Mouse (Mus musculus) 3134 (cell line): ENCODE measurements around the gene Bhlhe40.
A peak's percentile ranks its signal among the peaks of the same experiment; 100 is the strongest.

Experiments
- DNase-seq: peaks from one replicate; pipeline ENCODE4 v3.0.0-alpha.2; 2011; ENCODE audit warnings: low spot score; ENCODE audit not compliant: insufficient read length; ENCODE audit errors: extremely low read depth

Bhlhe40 gene

DNA sequence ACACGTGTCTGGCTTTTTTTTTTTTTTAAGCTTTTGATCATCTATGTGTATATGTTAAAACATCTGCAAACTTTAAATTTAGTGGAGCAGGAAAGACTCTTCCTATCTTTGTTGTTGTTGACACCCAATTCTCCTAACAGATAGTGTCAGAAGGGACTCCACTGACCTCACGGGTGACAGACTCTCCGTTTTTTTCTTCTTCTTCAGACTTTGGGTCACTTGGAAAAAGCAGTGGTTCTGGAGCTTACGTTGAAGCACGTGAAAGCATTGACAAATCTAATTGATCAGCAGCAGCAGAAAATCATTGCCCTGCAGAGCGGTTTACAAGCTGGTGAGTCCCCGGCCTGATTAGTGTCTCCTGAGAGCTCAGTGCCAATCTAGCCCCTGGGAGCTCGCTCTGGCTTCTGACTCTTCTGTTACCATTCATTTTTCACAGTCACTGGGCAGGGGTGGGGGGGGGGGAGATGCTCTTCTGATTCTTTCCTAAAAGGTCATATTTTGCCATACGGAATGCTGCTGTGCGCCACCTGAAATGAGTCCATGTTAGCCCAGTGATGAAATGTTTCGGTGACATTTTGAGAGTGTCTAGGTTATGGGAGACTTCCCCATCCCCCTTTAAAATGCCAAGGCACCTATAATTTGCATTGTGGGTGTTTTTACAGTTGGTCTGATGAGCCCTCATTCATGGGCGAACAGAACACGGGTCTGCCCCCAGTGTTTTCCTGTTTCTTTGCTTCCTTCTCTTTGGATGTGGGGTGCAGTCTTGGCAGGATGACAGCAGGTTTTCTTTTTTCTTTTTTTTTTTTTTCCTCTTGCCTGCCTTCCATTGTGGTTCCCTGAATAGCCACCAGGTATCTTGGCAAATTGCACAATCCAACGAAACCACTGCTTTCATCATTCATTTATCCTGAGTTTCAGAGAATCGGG, 2.1 kb downstream of the Bhlhe40 start:
- no peak for DNase-seq

- DNase-seq: peak; percentile 14
These were observed 3.1 kb downstream of the Bhlhe40 start for GRCm38 (mm10) chr6:108663241-108664194.

GRCm38 (mm10) chr6:108664533-108665150, 4.2 kb downstream of the Bhlhe40 start:
- DNase-seq: peak; percentile 30

DNA sequence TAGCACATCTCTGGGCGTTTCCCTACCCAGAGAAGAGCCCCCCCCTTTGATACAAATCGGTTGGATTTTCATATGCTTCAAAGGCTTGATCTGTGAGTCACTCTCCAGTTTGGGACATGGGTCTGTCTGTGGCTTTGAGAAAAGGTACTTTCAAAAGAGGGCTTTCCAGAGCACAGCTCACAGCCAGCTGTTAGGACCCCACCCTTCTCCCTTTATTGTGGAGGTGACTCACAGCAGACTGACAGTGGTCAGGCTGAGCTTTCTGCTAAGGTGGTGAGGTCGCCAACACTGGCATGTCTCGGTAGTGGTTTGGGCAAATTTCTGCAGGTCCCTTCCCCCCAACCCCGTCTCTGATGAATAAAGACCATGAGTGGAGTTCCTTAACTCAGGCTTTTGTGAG, 5.2 kb downstream of the Bhlhe40 start:
- peak; percentile 78 for DNase-seq

DNA sequence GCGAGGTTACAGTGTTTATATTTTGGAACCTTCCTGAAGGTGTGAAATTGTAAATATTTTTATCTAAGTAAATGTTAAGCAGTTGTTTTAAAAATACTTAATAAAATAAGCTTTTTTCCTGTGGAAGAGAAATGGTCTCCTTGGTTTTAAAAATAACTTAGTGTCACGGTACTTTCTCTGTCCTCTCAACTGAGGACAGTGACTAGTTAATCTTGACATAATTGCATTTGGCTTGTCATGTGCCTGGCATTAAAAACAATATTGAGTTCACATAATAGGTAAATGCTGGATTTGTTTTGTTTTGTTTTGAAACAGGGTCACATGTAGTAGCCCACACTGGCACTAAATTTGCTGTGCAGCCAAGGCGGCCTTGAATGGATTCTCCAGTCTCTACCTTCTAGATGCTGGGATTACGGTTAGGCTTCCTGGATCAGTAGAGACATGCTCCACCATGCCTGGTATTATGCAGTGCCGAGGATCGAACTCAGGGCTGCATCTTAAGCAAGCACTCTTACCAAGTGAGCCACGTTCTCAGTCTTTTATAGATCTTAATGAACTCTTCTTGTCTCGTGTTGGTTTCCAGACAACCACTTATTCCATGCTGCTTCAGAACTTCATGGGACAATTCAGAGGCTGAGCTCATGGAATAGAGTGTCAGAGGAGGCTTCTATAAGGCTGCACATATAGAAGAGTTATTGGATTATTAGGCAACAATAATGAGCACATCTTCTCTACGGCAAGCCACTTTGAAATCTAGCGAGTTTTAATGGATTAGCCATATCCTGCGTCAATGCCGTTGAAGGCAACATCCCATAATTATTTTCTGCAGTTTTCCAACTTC, 6.4 kb downstream of the Bhlhe40 start:
- no peak for DNase-seq

DNA sequence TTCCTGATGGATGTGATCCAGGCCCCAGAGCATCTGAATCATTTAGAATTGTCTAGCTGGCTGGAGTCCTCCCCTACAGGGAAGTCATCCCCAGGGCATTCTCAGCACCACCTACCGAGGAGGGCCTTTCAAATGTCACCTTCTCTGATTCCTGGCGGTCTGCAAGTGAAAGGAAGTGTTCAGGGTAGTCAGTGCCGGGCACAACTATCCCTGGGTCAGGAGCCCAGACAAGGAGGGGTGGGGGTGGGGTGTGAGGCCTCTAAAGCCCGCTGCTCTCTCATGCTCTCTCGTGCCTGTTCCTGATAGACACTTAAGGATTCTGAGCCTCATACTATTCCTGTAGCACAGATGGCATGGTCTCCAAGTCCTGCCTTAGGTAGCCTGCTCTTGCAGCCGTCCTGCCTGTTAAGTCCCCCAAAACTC, 7.2 kb downstream of the Bhlhe40 start:
- peak; percentile 74 for DNase-seq

DNA sequence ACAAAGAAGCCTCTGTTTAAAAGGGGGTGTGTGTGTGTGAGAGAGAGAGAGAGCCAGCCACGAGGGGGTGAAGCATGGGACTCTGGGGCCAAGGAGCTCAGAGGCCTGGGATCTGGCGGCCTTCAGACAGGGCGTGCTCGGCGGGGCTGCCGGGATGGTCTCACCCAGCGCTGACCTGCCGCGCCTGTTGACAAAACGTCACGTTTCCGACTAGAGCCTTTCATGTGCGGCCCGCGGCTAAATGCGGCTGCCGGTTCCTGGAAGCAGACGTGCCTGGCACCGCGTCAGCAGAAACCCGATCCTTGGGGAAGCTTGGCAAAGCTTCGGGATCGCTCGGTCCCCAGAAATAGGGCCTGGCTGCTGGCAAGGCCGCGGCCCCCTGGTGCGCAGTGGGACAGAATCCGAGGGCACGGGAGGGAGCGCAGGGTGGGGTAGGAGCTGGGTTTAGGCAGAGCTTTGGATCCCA, 7.9 kb downstream of the Bhlhe40 start:
- DNase-seq: peak; percentile 94

- DNase-seq: no peak
These were observed 9.8 kb downstream of the Bhlhe40 start for GRCm38 (mm10) chr6:108670276-108670675.

DNA sequence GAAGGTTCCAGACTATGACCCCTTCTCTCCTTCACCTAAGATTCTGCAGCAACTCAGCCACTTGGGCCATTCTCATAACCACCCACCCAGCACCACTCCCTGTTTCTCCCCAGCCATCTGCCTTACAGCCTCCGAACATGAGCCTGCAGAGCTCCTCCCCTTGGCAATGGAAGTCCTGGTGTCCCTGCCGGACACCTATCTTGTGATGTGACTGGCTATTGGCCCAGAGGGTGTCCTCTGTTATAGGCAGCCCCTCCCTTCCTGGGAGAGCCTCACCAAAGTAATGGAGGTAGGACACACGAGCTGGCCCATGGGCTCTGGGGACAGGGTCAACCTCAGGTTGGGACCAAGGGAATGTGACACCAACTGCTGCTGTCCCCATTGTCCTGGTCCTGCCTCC, 10.4 kb downstream of the Bhlhe40 start:
- DNase-seq: no peak

DNA sequence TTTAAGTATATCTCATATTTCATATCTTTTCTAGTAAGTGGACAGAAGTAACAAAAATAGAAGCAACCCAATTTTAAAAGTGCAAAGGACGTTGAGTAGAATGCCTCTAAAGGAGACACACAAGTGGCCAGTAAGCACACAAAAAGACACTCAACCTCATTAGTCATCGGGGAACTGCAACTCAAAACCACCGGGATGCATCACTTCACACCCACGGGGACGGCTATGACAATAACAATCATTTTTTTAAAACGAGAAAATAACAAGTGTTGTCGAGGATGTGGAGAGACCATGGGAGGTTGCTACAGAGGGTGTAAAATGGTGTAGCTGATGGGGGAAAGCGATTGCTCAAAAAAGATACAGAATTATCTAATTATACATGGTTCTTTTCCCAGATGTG, 11.7 kb downstream of the Bhlhe40 start:
- DNase-seq: no peak

DNA sequence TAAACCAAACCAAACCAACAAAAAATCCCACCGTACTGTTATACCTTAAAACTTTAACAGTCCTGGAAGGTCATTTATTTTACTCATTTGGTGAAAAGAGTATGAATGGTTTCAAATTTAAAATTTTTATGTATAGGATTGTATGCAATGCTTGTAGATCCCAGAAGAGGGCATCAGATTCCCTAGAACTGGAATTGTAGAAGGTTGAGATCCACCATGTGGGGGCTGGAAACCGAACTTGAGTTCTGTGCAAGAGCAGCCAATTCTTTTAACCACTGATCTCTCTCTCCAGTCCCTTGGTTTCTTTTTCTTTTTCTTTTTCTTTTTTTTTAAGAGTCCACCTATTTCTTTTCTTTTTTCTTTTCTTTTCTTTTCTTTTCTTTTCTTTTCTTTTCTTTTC, 13.8 kb downstream of the Bhlhe40 start:
- DNase-seq: no peak

DNA sequence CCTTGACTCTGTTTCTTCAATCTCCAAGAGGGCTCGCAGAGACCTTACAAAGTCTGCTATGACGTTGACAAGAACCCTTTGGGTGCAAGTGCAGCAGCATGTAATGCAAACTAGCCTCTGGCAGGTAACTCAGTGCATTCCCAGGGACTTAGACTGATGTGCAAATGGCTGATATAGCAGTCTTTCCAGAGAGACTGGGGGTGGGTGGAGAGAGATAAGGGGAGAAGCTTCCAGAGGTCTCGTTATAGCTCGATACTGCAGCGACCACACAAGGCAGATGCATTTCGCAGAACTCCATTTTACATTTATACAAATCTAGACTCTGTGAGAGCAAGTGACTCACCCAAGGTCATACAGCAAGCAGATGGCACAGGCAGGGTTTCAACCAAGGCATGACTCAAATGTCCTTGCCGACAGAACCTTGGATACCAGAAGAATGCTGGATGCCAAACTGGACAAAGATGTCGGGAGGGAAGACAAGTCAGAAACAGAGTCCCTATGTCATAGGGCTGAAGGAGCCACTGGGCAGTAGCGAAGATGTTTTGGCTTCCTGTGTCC, 16.4 kb downstream of the Bhlhe40 start:
- DNase-seq: peak; percentile 81

DNA sequence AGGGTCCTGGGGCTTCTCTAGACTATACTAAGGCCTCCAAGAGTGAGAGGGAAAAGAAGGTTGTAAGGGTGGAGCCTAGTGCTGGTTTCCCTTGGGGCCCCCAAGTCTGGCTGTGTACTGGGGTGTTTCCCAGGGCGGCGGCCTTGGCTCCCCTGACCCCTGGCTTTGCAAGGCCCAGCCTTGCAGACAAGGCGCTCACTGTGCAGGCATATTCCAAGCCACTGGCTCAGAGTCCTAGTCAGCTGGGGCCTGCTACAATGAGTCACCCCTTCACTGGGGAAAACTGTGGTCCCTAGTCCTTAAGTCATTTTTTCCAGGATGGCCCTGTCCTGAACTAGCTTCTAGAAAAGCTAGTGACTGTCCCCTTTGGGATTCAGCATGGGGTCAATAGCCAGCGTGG, 17.3 kb downstream of the Bhlhe40 start:
- DNase-seq: peak; percentile 87

DNA sequence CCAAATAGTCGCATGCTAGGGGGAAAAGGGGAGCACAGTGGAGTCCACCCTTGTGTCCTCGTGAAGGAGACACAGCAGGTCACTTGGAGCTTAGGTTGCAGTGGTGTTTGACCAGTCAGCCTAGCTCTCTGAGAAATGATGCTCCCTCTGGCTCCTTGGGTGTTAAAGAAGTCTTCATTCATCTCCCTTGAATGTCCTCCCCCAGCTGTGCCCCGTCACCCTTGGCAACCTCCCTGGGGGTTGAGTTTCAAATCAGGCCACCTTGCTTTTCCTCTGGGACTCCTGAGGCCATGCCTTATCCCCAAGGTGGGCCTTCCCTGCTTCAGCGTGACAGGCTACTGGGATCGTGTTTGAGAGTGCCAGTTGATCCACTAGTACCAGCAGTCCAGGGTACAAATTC, 17.8 kb downstream of the Bhlhe40 start:
- DNase-seq: peak; percentile 53

DNA sequence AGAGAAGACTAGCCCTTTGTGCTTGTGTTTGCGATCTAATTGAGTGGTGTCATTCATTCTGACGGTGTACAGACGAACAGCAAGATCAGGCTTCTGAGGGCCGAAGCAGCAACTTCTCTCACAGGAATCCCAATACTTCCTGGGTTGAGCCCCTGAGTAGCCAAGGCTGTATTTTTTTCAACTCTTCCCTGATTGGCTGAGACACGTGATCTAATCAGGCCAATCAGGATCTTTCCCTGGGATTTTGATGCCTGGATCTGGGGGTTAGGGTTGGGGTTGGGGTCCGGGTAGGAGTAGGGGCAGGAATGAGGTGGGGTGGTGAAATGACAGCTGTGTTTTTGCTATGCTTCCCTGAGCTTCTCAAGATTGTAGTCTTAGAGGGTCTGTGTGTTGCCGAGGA, 20.1 kb downstream of the Bhlhe40 start:
- no peak for DNase-seq

GRCm38 (mm10) chr6:108681084-108681483, 20.7 kb downstream of the Bhlhe40 start:
- DNase-seq: no peak

GRCm38 (mm10) chr6:108683140-108683539, 22.7 kb downstream of the Bhlhe40 start:
- DNase-seq: no peak

- no peak for DNase-seq
These were observed 24.0 kb downstream of the Bhlhe40 start for GRCm38 (mm10) chr6:108684430-108684829.

DNA sequence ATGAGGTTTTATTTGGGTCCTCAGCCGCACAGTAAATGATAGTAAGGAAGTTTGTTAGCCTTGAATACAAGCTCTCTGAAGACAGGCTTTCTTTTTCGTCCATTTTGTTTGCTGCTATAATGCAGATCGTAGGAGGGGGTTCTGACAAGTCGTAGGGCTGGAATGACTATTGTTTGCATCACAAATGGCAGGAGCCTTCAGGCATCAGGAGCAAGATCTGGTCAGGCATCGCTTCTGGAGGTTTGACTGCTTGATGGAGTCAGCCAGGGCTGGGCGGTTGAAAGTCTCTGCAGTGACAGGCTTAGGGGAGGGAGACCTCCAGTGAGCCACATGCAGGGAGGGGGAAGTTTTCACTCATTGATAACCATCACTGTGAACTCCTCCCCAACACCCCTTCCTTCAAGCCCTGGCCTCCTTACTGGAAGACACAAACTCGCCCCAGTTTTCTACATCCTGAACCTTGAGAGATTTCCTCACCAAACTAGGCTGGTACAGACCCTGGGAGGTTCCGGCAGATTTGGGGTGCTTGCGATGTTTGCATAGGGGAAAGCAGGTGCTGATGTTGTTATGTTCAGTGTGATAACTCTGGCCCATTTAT, 25.4 kb downstream of the Bhlhe40 start:
- no peak for DNase-seq
